Mouse (Mus musculus): ENCODE measurements around the gene Fndc8.
"Not testable (repeated sequence)": the region's sequence is repeated elsewhere in the genome, so short reads cannot be mapped to it uniquely, and the experiment has no call there.

- not testable (repeated sequence) for TF ChIP-seq EP300, CTCF (IDR thresholded peaks at IDR 0.05)
These were observed 38.5 kb downstream of the Fndc8 start for GRCm38 (mm10) chr11:82930391-82930955.

Measured in lung, postnatal 0 days (tissue).